Mouse (Mus musculus) forebrain, embryonic 12.5 days (tissue): ENCODE data around the gene Sec24a. TPM values are rescaled to one million over a fixed set of nuclear protein-coding genes. Genes with fewer than 3 reads are reported as not detected.
A peak's percentile ranks its signal among the peaks of the same experiment; 100 is the strongest.
"Not testable (repeated sequence)": the region's sequence is repeated elsewhere in the genome, so short reads cannot be mapped to it uniquely, and the experiment has no call there.

ENCODE experiments used
- ATAC-seq: fragments of 200-750 bp; cut with Nextera tagmentation; 2 replicates; pipeline ENCODE4 v1.8.0; 2017; ENCODE audit warnings: moderate TSS enrichment; ENCODE audit not compliant: low FRiP score
- H3K27ac ChIP-seq: fragments of 300-500 bp; sonication (generic); 2 replicates; pipeline ENCODE4 v1.5.1; 2016; ENCODE audit warnings: mild to moderate bottlenecking
- H3K27me3 ChIP-seq: fragments of 300-500 bp; sonication (generic); 2 replicates; pipeline ENCODE4 v1.6.1; 2016; ENCODE audit warnings: mild to moderate bottlenecking
- H3K36me3 ChIP-seq: fragments of 300-500 bp; sonication (generic); replicated peaks from 2 replicates; pipeline ENCODE4 v1.6.1; 2016; ENCODE audit warnings: mild to moderate bottlenecking
- H3K4me1 ChIP-seq: fragments of 300-500 bp; sonication (generic); 2 replicates; pipeline ENCODE4 v1.6.1; 2016
- H3K4me2 ChIP-seq: fragments of 300-500 bp; sonication (generic); 2 replicates; pipeline ENCODE4 v1.6.1; 2016; ENCODE audit warnings: mild to moderate bottlenecking, moderate library complexity
- H3K4me3 ChIP-seq: fragments of 300-500 bp; sonication (generic); replicated peaks from 2 replicates; pipeline ENCODE4 v1.5.1; 2016; ENCODE audit warnings: mild to moderate bottlenecking
- H3K9ac ChIP-seq: fragments of 300-500 bp; sonication (generic); 2 replicates; pipeline ENCODE4 v1.6.1; 2016; ENCODE audit warnings: mild to moderate bottlenecking
- H3K9me3 ChIP-seq: fragments of 300-500 bp; sonication (generic); 2 replicates; pipeline ENCODE4 v1.6.1; 2016
- WGBS: fragments of 180-500 bp; shearing (Covaris S2); methylation state at CpG from one replicate; pipeline ENCODE4 v1.1.7; 2016; 5-methylcytosine and 5-hydroxymethylcytosine counted together
- polyA plus RNA-seq: library from polyadenylated mRNA; unstranded; fragments of >200 nt; fragmentation: Nextera tagmentation; extraction: Ambion mirVana; gene quantifications from 2 replicates; pipeline ENCODE4 v1.2.1, GENCODE M21; 2016

Gene Sec24a
- 14.7 and 14.8 TPM in 2 replicates for polyA plus RNA-seq

GRCm38 (mm10) chr11:51763213-51763907 lies at the start of gene Sec24a, which contains the start of gene Sar1b:
TSS of gene Sec24a (minus strand) at chr11:51763634.
TSS of gene Sar1b (plus strand) at chr11:51763687.
- H3K36me3 ChIP-seq = no peaks in the 10 kb centered on the region
- H3K27ac ChIP-seq = no peak within 1 kb of the TSS
- peaks cover 14% of the 10 kb centered on the region for H3K4me1 ChIP-seq
- H3K4me2 ChIP-seq = peak within 1 kb of the TSS; percentile 87
- H3K9ac ChIP-seq = peak within 1 kb of the TSS; percentile 74
- peaks cover 10% of the 10 kb centered on the region; the same call in 1 of the 2 replicates for H3K27me3 ChIP-seq
- H3K9me3 ChIP-seq = no peaks in the 10 kb centered on the region
- ATAC-seq = peak; percentile 91
- peak within 1 kb of the TSS; percentile 91 for H3K4me3 ChIP-seq
- under 1% methylated on average over 30 of the region's 30 CpGs for WGBS

- Histone ChIP-seq H3K4me3 (no peak overlapping the region), H3K27ac (no peak overlapping the region), H3K4me1 (no peaks in the 10 kb centered on the region), H3K4me2 (no peak overlapping the region), H3K9me3 (no peaks in the 10 kb centered on the region), H3K36me3 (no peaks in the 10 kb centered on the region), H3K27me3 (no peaks in the 10 kb centered on the region), H3K9ac (no peak overlapping the region)
- WGBS = 93% methylated on average over 8 of the region's 8 CpGs
- no peak for ATAC-seq
Observed at GRCm38 (mm10) chr11:51812022-51812546, 48.6 kb upstream of the Sec24a start.

DNA sequence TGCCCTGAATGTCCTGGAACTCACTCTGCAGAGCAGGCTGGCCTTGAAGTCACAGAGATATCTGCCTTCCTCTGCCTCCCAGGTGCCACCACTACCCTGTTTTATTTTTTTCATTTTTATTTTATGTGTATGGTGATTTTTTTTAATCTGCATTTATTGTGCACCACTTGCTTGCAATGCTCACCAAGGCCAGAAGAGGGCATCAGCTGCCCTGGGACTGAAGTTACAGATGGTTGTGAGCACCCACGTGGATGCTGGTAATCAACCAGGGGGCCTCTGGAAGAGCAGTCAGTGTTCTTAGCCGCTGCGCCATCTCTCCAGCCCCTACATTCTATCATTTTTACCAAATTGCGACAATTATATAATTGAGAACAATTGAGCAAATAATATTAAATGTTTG lies 47.8 kb upstream of the Sec24a start:
- Histone ChIP-seq H3K4me2 (no peak overlapping the region), H3K36me3 (no peaks in the 10 kb centered on the region), H3K27ac (no peak overlapping the region), H3K9ac (no peak overlapping the region), H3K9me3 (no peaks in the 10 kb centered on the region), H3K4me3 (no peak overlapping the region), H3K27me3 (no peaks in the 10 kb centered on the region), H3K4me1 (no peaks in the 10 kb centered on the region)
- 87% methylated on average over 4 of the region's 4 CpGs for WGBS
- no peak for ATAC-seq

DNA sequence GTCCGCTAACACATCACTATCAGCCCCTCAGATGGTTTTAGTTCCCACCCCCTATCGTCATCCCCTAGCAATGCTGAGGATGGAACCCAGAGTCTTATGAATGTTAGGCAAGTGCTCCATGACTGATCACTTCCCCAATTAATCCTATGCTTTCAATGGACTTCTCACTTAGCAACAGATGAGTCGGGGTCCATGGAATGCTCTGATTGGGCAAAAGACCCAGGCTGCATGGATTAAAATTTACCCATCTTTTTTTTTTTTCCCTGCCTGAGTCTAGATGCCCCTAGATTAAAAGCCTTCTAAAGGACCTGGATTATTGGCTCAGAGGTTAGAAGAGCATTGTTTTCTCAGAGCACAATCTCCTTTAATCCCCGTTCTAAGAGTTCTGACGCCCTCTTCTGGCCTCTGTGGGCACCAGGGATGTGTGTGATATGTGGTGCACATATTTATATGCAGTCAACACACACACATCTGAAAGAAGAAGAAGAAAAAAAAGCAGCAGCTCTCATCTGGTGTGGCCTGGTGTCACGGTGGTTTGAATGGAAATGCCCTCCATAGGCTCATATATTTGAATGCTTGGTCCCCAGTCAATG lies 46.3 kb upstream of the Sec24a start:
- Histone ChIP-seq H3K27me3 (no peaks in the 10 kb centered on the region), H3K9ac (no peak overlapping the region), H3K4me3 (no peak overlapping the region), H3K27ac (no peak overlapping the region), H3K4me1 (peaks cover 3% of the 10 kb centered on the region), H3K4me2 (no peak overlapping the region), H3K9me3 (no peaks in the 10 kb centered on the region), H3K36me3 (no peaks in the 10 kb centered on the region)
- 70% methylated on average over 6 of the region's 6 CpGs for WGBS
- ATAC-seq = no peak

GRCm38 (mm10) chr11:51807108-51807879 lies 43.9 kb upstream of the Sec24a start:
- Histone ChIP-seq H3K27me3 (no peaks in the 10 kb centered on the region), H3K9me3 (no peaks in the 10 kb centered on the region), H3K4me3 (no peak overlapping the region), H3K36me3 (no peaks in the 10 kb centered on the region), H3K27ac (no peak overlapping the region), H3K4me1 (peaks cover 3% of the 10 kb centered on the region), H3K9ac (no peak overlapping the region), H3K4me2 (no peak overlapping the region)
- ATAC-seq = no peak
- 63% methylated on average over 13 of the region's 13 CpGs for WGBS

GRCm38 (mm10) chr11:51805221-51805981 lies 42.0 kb upstream of the Sec24a start:
- peak overlapping the region; percentile 66 for H3K4me2 ChIP-seq
- peaks cover 3% of the 10 kb centered on the region for H3K4me1 ChIP-seq
- no peaks in the 10 kb centered on the region for H3K36me3 ChIP-seq
- 0 out of 2 replicates have a peak, but pooled peaks cover 6% of the 10 kb centered on the region for H3K27me3 ChIP-seq
- no peaks in the 10 kb centered on the region for H3K9me3 ChIP-seq
- peak overlapping the region; percentile 42 for H3K9ac ChIP-seq
- ATAC-seq = peak; percentile 75; the same call in 1 of the 2 replicates
- peak overlapping the region; percentile 49 for H3K4me3 ChIP-seq
- WGBS = 22% methylated on average over 17 of the region's 17 CpGs
- 0 out of 2 replicates have a peak overlapping the region, but pooled peaks have one; percentile 1 for H3K27ac ChIP-seq

DNA sequence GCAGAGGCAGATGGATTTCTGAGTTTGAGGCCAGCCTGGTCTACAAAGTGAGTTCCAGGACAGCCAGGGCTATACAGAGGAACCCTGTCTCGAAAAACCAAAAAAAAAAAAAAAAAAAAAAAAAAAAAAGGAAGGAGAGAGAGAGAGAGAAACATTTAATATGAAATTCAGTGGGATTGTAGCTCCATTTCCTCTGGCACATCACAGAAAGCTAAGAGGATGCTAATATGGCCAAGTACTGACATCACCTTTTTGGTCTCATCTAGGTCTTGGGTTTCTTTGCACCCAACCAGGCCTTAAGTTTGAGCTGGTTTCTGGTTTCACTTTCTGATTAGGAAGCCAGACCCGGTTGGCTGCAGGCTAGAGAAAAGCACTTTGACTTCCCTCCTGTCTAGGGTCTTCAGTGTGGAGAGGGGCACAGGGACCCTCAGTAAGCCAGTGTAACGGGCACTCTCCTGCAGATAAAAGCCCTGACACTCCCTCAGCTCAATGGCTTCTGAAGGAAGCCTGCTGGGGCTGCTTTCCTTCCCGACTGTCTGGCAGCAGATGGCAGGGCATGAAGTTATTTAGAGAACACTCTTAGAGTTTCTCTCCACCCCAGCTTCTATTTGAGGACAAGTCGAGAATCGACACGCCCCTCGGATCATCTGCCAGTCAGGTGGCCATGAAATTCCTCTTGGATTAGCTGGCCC lies 37.3 kb upstream of the Sec24a start:
- no peaks in the 10 kb centered on the region for H3K36me3 ChIP-seq
- H3K9ac ChIP-seq = no peak overlapping the region
- H3K4me1 ChIP-seq = peaks cover 3% of the 10 kb centered on the region
- 38% methylated on average over 8 of the region's 8 CpGs for WGBS
- no peak overlapping the region for H3K4me2 ChIP-seq
- no peaks in the 10 kb centered on the region for H3K9me3 ChIP-seq
- no peak overlapping the region for H3K4me3 ChIP-seq
- no peak for ATAC-seq
- H3K27me3 ChIP-seq = 0 out of 2 replicates have a peak, but pooled peaks cover 6% of the 10 kb centered on the region
- no peak overlapping the region for H3K27ac ChIP-seq

DNA sequence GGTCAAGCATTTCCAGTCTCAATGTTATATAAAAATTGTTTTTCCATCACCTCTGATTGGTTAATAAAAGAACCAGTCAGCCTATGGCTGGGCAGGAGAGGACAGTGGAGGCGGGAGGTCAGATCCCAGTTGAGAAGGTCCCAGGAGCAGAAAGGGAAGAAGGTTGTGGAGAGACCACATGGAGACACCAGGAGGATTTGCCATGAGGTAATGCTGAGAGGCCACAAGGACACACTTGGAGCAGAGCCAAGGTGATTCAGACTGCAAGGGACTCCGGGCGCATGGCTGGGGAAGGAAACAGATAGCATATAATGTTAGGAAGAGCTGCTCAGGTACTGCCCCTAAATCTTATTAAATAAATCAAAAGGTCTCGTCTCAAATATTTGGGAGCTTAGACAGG lies 32.8 kb upstream of the Sec24a start:
- no peak for ATAC-seq
- Histone ChIP-seq H3K27me3 (0 out of 2 replicates have a peak, but pooled peaks cover 2% of the 10 kb centered on the region), H3K36me3 (peaks cover 14% of the 10 kb centered on the region), H3K4me3 (no peak overlapping the region), H3K4me2 (no peak overlapping the region), H3K9me3 (no peaks in the 10 kb centered on the region), H3K4me1 (no peaks in the 10 kb centered on the region), H3K27ac (no peak overlapping the region), H3K9ac (no peak overlapping the region)
- 89% methylated on average over 4 of the region's 4 CpGs for WGBS

DNA sequence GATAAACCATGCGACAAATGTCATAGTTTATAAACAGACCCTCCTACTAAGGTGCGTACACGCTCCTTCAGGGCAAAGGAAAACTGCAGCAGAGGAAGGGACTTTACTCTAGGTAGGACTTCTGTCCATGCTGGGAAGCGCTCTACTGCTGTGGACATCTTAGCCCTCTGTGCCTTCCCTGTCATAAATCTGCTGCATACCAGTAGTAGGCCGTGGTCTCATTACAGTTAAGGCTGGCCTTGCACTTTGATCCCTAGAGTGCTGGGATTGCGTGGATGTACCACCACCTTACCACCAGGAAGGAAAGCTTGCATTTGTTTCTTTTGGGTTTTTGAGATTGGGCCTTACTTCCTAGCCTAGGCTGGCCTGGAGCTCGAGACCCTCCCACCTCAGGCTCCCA lies 27.2 kb upstream of the Sec24a start:
- H3K4me2 ChIP-seq = no peak overlapping the region
- no peak overlapping the region for H3K4me3 ChIP-seq
- no peaks in the 10 kb centered on the region for H3K4me1 ChIP-seq
- no peak overlapping the region for H3K27ac ChIP-seq
- 0 out of 2 replicates have a peak, but pooled peaks cover 3% of the 10 kb centered on the region for H3K9me3 ChIP-seq
- WGBS = 98% methylated on average over 7 of the region's 7 CpGs
- ATAC-seq = no peak
- H3K9ac ChIP-seq = no peak overlapping the region
- peaks cover 55% of the 10 kb centered on the region for H3K36me3 ChIP-seq
- H3K27me3 ChIP-seq = no peaks in the 10 kb centered on the region

GRCm38 (mm10) chr11:51789735-51790134 lies 26.3 kb upstream of the Sec24a start:
- not testable (repeated sequence) for H3K4me2 ChIP-seq, H3K4me3 ChIP-seq, H3K9ac ChIP-seq, H3K4me1 ChIP-seq, H3K27me3 ChIP-seq, H3K27ac ChIP-seq, ATAC-seq, H3K9me3 ChIP-seq
- 83% methylated on average over 4 of the region's 4 CpGs for WGBS
- H3K36me3 ChIP-seq = peaks cover 59% of the 10 kb centered on the region

- no peaks in the 10 kb centered on the region for H3K27me3 ChIP-seq
Observed at GRCm38 (mm10) chr11:51785926-51786325, 22.5 kb upstream of the Sec24a start.

More at GRCm38 (mm10) chr11:51785926-51786325, 22.5 kb upstream of the Sec24a start:
- no peak for ATAC-seq
- 0 out of 2 replicates have a peak, but pooled peaks cover 3% of the 10 kb centered on the region for H3K9me3 ChIP-seq
- H3K4me1 ChIP-seq = no peaks in the 10 kb centered on the region
- H3K27ac ChIP-seq = no peak overlapping the region
- 92% methylated on average over 6 of the region's 6 CpGs for WGBS
- H3K4me3 ChIP-seq = no peak overlapping the region
- peaks cover 70% of the 10 kb centered on the region for H3K36me3 ChIP-seq
- H3K4me2 ChIP-seq = no peak overlapping the region
- H3K9ac ChIP-seq = no peak overlapping the region
